Mouse (Mus musculus): Measurements from ENCODE around the gene Klf3. TPM values are rescaled to one million over a fixed set of nuclear protein-coding genes. Genes with fewer than 3 reads are reported as not detected.
A peak's percentile ranks its signal among the peaks of the same experiment; 100 is the strongest.

The Klf3 gene
- polyA plus RNA-seq, 1 experiment from 2014 or later, result 68.1 TPM

DNA sequence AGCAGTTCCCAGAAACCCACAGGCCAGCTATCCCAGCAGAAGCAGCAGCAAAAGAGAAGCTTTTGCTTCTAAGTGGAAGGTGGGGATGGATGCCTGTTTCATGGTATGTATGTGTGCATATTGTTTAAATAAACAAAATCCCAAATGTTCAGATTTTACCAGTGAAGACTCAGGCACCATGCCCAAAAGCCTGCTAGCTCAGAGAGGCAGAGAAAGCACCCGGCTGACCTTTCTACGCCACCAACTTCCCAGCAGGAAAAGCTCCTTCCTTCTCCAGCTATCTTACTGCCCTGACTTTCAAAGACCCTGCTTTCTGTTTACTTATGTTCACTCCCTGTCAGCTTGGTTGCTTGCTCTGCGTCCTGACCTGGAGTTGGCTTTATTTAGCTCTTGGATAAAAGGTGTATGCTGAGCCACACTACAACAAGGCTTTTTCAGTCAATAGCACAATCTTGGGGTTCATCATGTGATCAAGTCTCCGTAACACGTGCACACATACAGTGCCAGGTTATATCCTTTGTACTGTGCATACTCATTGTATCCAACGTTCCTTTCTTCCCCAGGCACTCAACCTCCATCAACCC is 35.9 kb downstream of the Klf3 start:
- 0 out of 2 replicates have a peak, but pooled peaks have one; percentile 26 for ATAC-seq
- Histone ChIP-seq H3K27me3 (replicated peaks; ENCODE audit: control insufficient read depth, insufficient read depth, low read length) (no peaks in the 10 kb centered on the region), H3K4me2 (ENCODE audit: low read depth, low read length) (no peak overlapping the region), H3K27ac (ENCODE audit: low read length) (peak overlapping the region; percentile 21; the same call in 1 of the 2 replicates), H3K9ac (ENCODE audit: low read depth, low read length) (no peak overlapping the region), H3K36me3 (ENCODE audit: control insufficient read depth, insufficient read depth, low read length) (no peaks in the 10 kb centered on the region), H3K4me3 (ENCODE audit: low read length) (no peak overlapping the region), H3K9me3 (ENCODE audit: control insufficient read depth, low read length) (peaks cover 3% of the 10 kb centered on the region; the same call in 1 of the 2 replicates), H3K4me1 (ENCODE audit: control insufficient read depth, insufficient read depth, low read length) (peaks cover 10% of the 10 kb centered on the region)
- WGBS, result 46% methylated on average over 6 of the region's 6 CpGs

- Histone ChIP-seq H3K27ac (ENCODE audit: low read length) (peak overlapping the region; percentile 10; the same call in 1 of the 2 replicates), H3K4me2 (ENCODE audit: low read depth, low read length) (no peak overlapping the region), H3K4me1 (ENCODE audit: control insufficient read depth, insufficient read depth, low read length) (peaks cover 10% of the 10 kb centered on the region), H3K9me3 (ENCODE audit: control insufficient read depth, low read length) (peaks cover 3% of the 10 kb centered on the region; the same call in 1 of the 2 replicates), H3K36me3 (ENCODE audit: control insufficient read depth, insufficient read depth, low read length) (no peaks in the 10 kb centered on the region), H3K9ac (ENCODE audit: low read depth, low read length) (no peak overlapping the region), H3K4me3 (ENCODE audit: low read length) (no peak overlapping the region), H3K27me3 (replicated peaks; ENCODE audit: control insufficient read depth, insufficient read depth, low read length) (no peaks in the 10 kb centered on the region)
- 19% methylated on average over 1 of the region's 1 CpGs for WGBS
- ATAC-seq, result peak; percentile 71
Measured at GRCm38 (mm10) chr5:64840087-64840486, 36.9 kb downstream of the Klf3 start.

GRCm38 (mm10) chr5:64844622-64845021 is 41.4 kb downstream of the Klf3 start:
- Histone ChIP-seq H3K27ac (ENCODE audit: low read length) (no peak overlapping the region), H3K36me3 (ENCODE audit: control insufficient read depth, insufficient read depth, low read length) (no peaks in the 10 kb centered on the region), H3K4me3 (ENCODE audit: low read length) (no peak overlapping the region), H3K9ac (ENCODE audit: low read depth, low read length) (no peak overlapping the region), H3K4me1 (ENCODE audit: control insufficient read depth, insufficient read depth, low read length) (peaks cover under 1% of the 10 kb centered on the region), H3K4me2 (ENCODE audit: low read depth, low read length) (no peak overlapping the region), H3K9me3 (ENCODE audit: control insufficient read depth, low read length) (no peaks in the 10 kb centered on the region; the same call in 1 of the 2 replicates), H3K27me3 (replicated peaks; ENCODE audit: control insufficient read depth, insufficient read depth, low read length) (no peaks in the 10 kb centered on the region)
- whole genome bisulfite sequencing, result 90% methylated on average over 3 of the region's 3 CpGs
- ATAC-seq, result no peak

DNA sequence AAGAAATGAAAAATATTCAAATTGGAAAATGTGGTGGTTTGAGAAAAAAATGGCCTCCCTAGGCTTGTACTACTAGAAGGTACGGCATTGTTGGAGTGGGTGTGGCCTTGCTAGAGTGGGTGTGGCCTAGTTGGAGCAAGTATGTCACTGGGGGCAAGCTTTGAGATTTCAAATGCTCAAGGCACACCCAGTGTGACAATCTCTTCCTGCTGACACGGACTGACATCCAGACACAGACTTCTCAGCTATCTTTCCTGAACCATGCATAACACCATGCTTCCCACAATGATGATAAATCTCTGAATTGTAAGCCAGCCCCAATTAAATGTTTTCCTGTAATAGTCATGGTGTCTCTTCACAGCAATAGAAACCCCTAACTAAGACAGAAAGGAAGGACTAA is 44.1 kb downstream of the Klf3 start:
- H3K4me1 ChIP-seq (ENCODE audit: control insufficient read depth, insufficient read depth, low read length), result no peaks in the 10 kb centered on the region
- no peak for ATAC-seq
- no peaks in the 10 kb centered on the region for H3K36me3 ChIP-seq (ENCODE audit: control insufficient read depth, insufficient read depth, low read length)
- no peaks in the 10 kb centered on the region; the same call in 1 of the 2 replicates for H3K9me3 ChIP-seq (ENCODE audit: control insufficient read depth, low read length)
- no peaks in the 10 kb centered on the region for H3K27me3 ChIP-seq (replicated peaks; ENCODE audit: control insufficient read depth, insufficient read depth, low read length)
- 75% methylated on average over 2 of the region's 2 CpGs for WGBS
- H3K4me2 ChIP-seq (ENCODE audit: low read depth, low read length), result no peak overlapping the region
- H3K9ac ChIP-seq (ENCODE audit: low read depth, low read length), result no peak overlapping the region
- H3K4me3 ChIP-seq (ENCODE audit: low read length), result no peak overlapping the region
- no peak overlapping the region for H3K27ac ChIP-seq (ENCODE audit: low read length)

DNA sequence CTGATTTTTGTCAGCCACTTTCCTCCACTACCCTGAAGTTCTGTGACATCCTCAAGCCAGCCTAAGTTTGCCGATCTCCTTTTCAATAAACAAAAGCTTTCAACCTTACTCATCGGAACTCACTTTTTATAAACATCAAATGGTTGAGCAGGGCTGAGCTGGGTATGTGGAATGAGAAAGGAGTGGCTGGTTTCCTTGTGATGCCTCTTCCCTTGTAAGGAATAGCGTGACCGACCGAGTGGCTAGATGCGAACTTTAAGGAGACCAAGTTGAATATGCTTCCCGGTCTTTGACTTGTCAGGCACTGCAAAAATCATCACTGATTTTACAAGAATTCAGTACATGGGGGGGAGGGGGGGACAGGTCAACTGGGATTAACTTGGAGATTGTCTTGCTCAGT is 46.7 kb downstream of the Klf3 start:
- no peak overlapping the region for H3K4me2 ChIP-seq (ENCODE audit: low read depth, low read length)
- H3K4me1 ChIP-seq (ENCODE audit: control insufficient read depth, insufficient read depth, low read length), result peaks cover 11% of the 10 kb centered on the region
- no peaks in the 10 kb centered on the region for H3K36me3 ChIP-seq (ENCODE audit: control insufficient read depth, insufficient read depth, low read length)
- H3K27ac ChIP-seq (ENCODE audit: low read length), result peak overlapping the region; percentile 37; the same call in 1 of the 2 replicates
- 55% methylated on average over 7 of the region's 7 CpGs for WGBS
- no peak for ATAC-seq
- H3K9me3 ChIP-seq (ENCODE audit: control insufficient read depth, low read length), result no peaks in the 10 kb centered on the region; the same call in 1 of the 2 replicates
- H3K4me3 ChIP-seq (ENCODE audit: low read length), result no peak overlapping the region
- H3K9ac ChIP-seq (ENCODE audit: low read depth, low read length), result no peak overlapping the region
- H3K27me3 ChIP-seq (replicated peaks; ENCODE audit: control insufficient read depth, insufficient read depth, low read length), result no peaks in the 10 kb centered on the region

DNA sequence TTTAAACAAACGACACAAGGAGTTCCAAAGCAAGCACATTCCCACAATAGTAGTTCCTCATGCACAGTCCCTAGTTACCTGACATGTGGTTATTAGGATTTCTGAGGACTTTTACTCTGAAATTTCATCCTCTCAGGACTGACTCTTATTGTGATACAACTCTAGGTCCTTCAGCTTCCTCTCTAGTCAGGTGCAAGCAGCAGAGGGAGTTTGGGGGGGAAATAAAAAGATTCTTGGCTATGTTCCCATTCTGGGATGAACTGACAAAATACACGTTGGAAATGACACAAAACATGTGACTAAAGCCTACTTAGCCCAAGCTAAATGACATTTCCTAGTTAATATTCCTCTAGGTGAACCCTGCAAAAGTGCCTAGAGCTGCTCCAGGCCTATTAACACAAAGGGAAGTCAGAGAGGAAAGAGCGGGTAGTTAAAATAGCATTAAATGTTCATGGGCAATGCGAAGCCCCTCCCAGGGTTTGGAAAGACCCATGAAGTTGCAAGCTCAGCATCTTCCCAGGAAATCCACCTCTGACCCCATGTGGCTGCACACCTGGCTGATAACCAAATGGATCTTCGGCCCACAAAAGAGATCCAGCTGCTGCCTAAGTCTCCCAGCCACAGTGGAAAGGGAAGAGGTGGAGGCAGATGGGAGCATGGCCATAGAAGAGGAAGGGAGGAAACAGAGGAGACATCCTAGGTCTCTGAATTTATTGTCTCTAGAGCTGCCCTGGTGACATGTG is 49.6 kb downstream of the Klf3 start:
- 28% methylated on average over 5 of the region's 5 CpGs for WGBS
- peak; percentile 78 for ATAC-seq
- H3K4me2 ChIP-seq (ENCODE audit: low read depth, low read length), result no peak overlapping the region
- H3K9ac ChIP-seq (ENCODE audit: low read depth, low read length), result no peak overlapping the region
- no peaks in the 10 kb centered on the region; the same call in none of the 2 replicates for H3K9me3 ChIP-seq (ENCODE audit: control insufficient read depth, low read length)
- no peaks in the 10 kb centered on the region for H3K27me3 ChIP-seq (replicated peaks; ENCODE audit: control insufficient read depth, insufficient read depth, low read length)
- H3K4me3 ChIP-seq (ENCODE audit: low read length), result no peak overlapping the region
- H3K4me1 ChIP-seq (ENCODE audit: control insufficient read depth, insufficient read depth, low read length), result peaks cover 11% of the 10 kb centered on the region
- H3K36me3 ChIP-seq (ENCODE audit: control insufficient read depth, insufficient read depth, low read length), result no peaks in the 10 kb centered on the region
- peak overlapping the region; percentile 83 for H3K27ac ChIP-seq (ENCODE audit: low read length)

GRCm38 (mm10) chr5:64853421-64853820 is 50.2 kb downstream of the Klf3 start:
- Histone ChIP-seq H3K36me3 (ENCODE audit: control insufficient read depth, insufficient read depth, low read length) (no peaks in the 10 kb centered on the region), H3K27me3 (replicated peaks; ENCODE audit: control insufficient read depth, insufficient read depth, low read length) (no peaks in the 10 kb centered on the region), H3K4me3 (ENCODE audit: low read length) (no peak overlapping the region), H3K4me1 (ENCODE audit: control insufficient read depth, insufficient read depth, low read length) (peaks cover 11% of the 10 kb centered on the region), H3K9me3 (ENCODE audit: control insufficient read depth, low read length) (no peaks in the 10 kb centered on the region; the same call in none of the 2 replicates), H3K27ac (ENCODE audit: low read length) (peak overlapping the region; percentile 83), H3K9ac (ENCODE audit: low read depth, low read length) (no peak overlapping the region), H3K4me2 (ENCODE audit: low read depth, low read length) (no peak overlapping the region)
- ATAC-seq, result no peak
- WGBS, result 74% methylated on average over 5 of the region's 5 CpGs

GRCm38 (mm10) chr5:64855199-64855598 is 52.0 kb downstream of the Klf3 start:
- H3K36me3 ChIP-seq (ENCODE audit: control insufficient read depth, insufficient read depth, low read length), result no peaks in the 10 kb centered on the region
- no peak overlapping the region for H3K9ac ChIP-seq (ENCODE audit: low read depth, low read length)
- H3K27me3 ChIP-seq (replicated peaks; ENCODE audit: control insufficient read depth, insufficient read depth, low read length), result no peaks in the 10 kb centered on the region
- H3K4me1 ChIP-seq (ENCODE audit: control insufficient read depth, insufficient read depth, low read length), result peaks cover 13% of the 10 kb centered on the region
- no peak for ATAC-seq
- no peak overlapping the region for H3K27ac ChIP-seq (ENCODE audit: low read length)
- no peaks in the 10 kb centered on the region; the same call in 1 of the 2 replicates for H3K9me3 ChIP-seq (ENCODE audit: control insufficient read depth, low read length)
- H3K4me3 ChIP-seq (ENCODE audit: low read length), result no peak overlapping the region
- H3K4me2 ChIP-seq (ENCODE audit: low read depth, low read length), result no peak overlapping the region

DNA sequence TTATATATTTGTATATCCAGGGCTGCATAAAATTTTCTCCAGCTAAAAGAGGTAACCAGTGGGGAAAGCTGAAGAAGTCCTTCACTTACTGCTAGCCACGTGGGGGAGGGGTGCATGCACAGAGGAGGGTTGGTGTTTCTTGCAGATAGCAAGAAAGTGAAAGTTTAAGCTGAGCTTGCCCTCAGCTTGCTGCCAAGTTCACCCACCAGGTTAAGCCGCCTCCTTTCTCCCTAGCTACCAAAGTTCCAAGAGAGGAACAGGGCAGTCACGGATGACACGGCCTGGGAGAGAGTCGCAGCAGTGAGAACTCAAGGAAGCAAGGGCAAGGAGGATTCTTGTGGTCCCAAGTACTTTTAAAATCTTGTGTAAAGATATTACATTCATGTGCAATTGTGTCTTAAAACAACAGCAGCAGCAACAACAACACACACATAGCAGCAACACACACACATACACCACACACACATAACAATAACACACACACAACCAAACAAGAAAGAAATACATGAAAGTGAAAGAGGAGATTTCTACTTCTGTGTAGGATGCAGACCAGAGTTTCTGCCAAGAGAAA is 57.8 kb downstream of the Klf3 start:
- no peaks in the 10 kb centered on the region for H3K36me3 ChIP-seq (ENCODE audit: control insufficient read depth, insufficient read depth, low read length)
- no peaks in the 10 kb centered on the region; the same call in 1 of the 2 replicates for H3K9me3 ChIP-seq (ENCODE audit: control insufficient read depth, low read length)
- H3K27me3 ChIP-seq (replicated peaks; ENCODE audit: control insufficient read depth, insufficient read depth, low read length), result no peaks in the 10 kb centered on the region
- peak overlapping the region; percentile 67 for H3K9ac ChIP-seq (ENCODE audit: low read depth, low read length)
- peaks cover 34% of the 10 kb centered on the region for H3K4me1 ChIP-seq (ENCODE audit: control insufficient read depth, insufficient read depth, low read length)
- peak overlapping the region; percentile 64 for H3K4me2 ChIP-seq (ENCODE audit: low read depth, low read length)
- peak overlapping the region; percentile 34 for H3K4me3 ChIP-seq (ENCODE audit: low read length)
- H3K27ac ChIP-seq (ENCODE audit: low read length), result peak overlapping the region; percentile 94
- 31% methylated on average over 5 of the region's 5 CpGs for WGBS
- peak; percentile 25 for ATAC-seq
